Mouse (Mus musculus) spleen, adult 18-20 months (tissue): Measurements from ENCODE around the gene Nptn.

Experiments
- DNase-seq, 2 experiments: peaks; one replicate each; pipeline ENCODE4 v3.0.0; 2022; ENCODE audit warnings: mixed read lengths in 2 of 2

Nptn gene

GRCm38 (mm10) chr9:58657735-58658512, 75.9 kb downstream of the Nptn start:
- no peak for DNase-seq

- no peak for DNase-seq
These were observed 76.7 kb downstream of the Nptn start for GRCm38 (mm10) chr9:58658596-58659309.

- DNase-seq = no peak
These were observed 77.3 kb downstream of the Nptn start for GRCm38 (mm10) chr9:58659331-58659730.

GRCm38 (mm10) chr9:58659989-58660388, 77.9 kb downstream of the Nptn start:
- no peak for DNase-seq

- DNase-seq = no peak
These were observed 78.6 kb downstream of the Nptn start for GRCm38 (mm10) chr9:58660673-58661072.

- no peak for DNase-seq
These were observed 80.0 kb downstream of the Nptn start for GRCm38 (mm10) chr9:58662007-58662406.

GRCm38 (mm10) chr9:58662791-58663190, 80.8 kb downstream of the Nptn start:
- DNase-seq = no peak

GRCm38 (mm10) chr9:58665492-58665891, 83.5 kb downstream of the Nptn start:
- DNase-seq = no peak

GRCm38 (mm10) chr9:58666191-58666590, 84.2 kb downstream of the Nptn start:
- no peak for DNase-seq

GRCm38 (mm10) chr9:58667244-58667643, 85.2 kb downstream of the Nptn start:
- DNase-seq = no peak

- DNase-seq = no peak
These were observed 86.1 kb downstream of the Nptn start for GRCm38 (mm10) chr9:58668171-58668570.

GRCm38 (mm10) chr9:58669071-58669470, 87.0 kb downstream of the Nptn start:
- no peak for DNase-seq

GRCm38 (mm10) chr9:58669819-58670218, 87.8 kb downstream of the Nptn start:
- no peak for DNase-seq

- no peak for DNase-seq
These were observed 90.4 kb downstream of the Nptn start for GRCm38 (mm10) chr9:58672474-58672873.

GRCm38 (mm10) chr9:58674736-58675135, 92.7 kb downstream of the Nptn start:
- no peak for DNase-seq

- no peak for DNase-seq
These were observed 93.3 kb downstream of the Nptn start for GRCm38 (mm10) chr9:58675371-58675770.

GRCm38 (mm10) chr9:58681411-58681810, 99.4 kb downstream of the Nptn start:
- DNase-seq = no peak

GRCm38 (mm10) chr9:58682106-58682505, 100.1 kb downstream of the Nptn start:
- no peak for DNase-seq

GRCm38 (mm10) chr9:58683372-58683771, 101.3 kb downstream of the Nptn start:
- no peak for DNase-seq

GRCm38 (mm10) chr9:58685290-58685689, 103.2 kb downstream of the Nptn start:
- no peak for DNase-seq

- DNase-seq = no peak
These were observed 106.0 kb downstream of the Nptn start for GRCm38 (mm10) chr9:58688076-58688475.

GRCm38 (mm10) chr9:58690701-58691100, 108.7 kb downstream of the Nptn start:
- no peak for DNase-seq

GRCm38 (mm10) chr9:58691471-58691870, 109.4 kb downstream of the Nptn start:
- DNase-seq = no peak

GRCm38 (mm10) chr9:58698486-58698885, 116.4 kb downstream of the Nptn start:
- no peak for DNase-seq
